Mouse (Mus musculus) megakaryocyte, embryonic 14.5 days (primary cell): ENCODE data around the gene Il1r1.

Source experiments
- FLI1 ChIP-seq: IDR thresholded peaks from 2 replicates; pipeline ENCODE4 v1.6.1; 2012; ENCODE audit warnings: low read length, inconsistent platforms, mixed read lengths
- GATA1 ChIP-seq: IDR thresholded peaks from 3 replicates; pipeline ENCODE4 v1.6.1; 2012; ENCODE audit warnings: mixed read lengths, low read length, inconsistent platforms, borderline replicate concordance

GRCm38 (mm10) chr1:40190025-40190424 lies 34.9 kb upstream of the Il1r1 start:
- TF ChIP-seq GATA1 (no peak), FLI1 (no peak)
